Mouse (Mus musculus): ENCODE results near the gene Bfsp1. TPM values are rescaled to one million over a fixed set of nuclear protein-coding genes. Genes with fewer than 3 reads are reported as not detected.

Bfsp1 gene
- total RNA-seq (2017), result 0.19 to 1.3 TPM (median 1.1 TPM) in 3 replicates

GRCm38 (mm10) chr2:143862484-143863231 lies at the start of gene Bfsp1:
Gene Bfsp1 (minus strand): TSS chr2:143863173.
- ATAC-seq (replicated peaks; ENCODE audit: insufficient number of reproducible peaks, low FRiP score, low TSS enrichment, poor library complexity, severe bottlenecking), result no peak

- no peak for ATAC-seq (replicated peaks; ENCODE audit: insufficient number of reproducible peaks, low FRiP score, low TSS enrichment, poor library complexity, severe bottlenecking)
These were observed 49.2 kb upstream of the Bfsp1 start for GRCm38 (mm10) chr2:143912199-143912598.

- ATAC-seq (replicated peaks; ENCODE audit: insufficient number of reproducible peaks, low FRiP score, low TSS enrichment, poor library complexity, severe bottlenecking), result no peak
These were observed 46.3 kb upstream of the Bfsp1 start for GRCm38 (mm10) chr2:143909230-143909629.

- ATAC-seq (replicated peaks; ENCODE audit: insufficient number of reproducible peaks, low FRiP score, low TSS enrichment, poor library complexity, severe bottlenecking), result no peak
These were observed 41.9 kb upstream of the Bfsp1 start for GRCm38 (mm10) chr2:143904896-143905295.

- ATAC-seq (replicated peaks; ENCODE audit: insufficient number of reproducible peaks, low FRiP score, low TSS enrichment, poor library complexity, severe bottlenecking), result no peak; the same call in 1 of the 2 replicates
These were observed 40.5 kb upstream of the Bfsp1 start for GRCm38 (mm10) chr2:143903376-143904045.

GRCm38 (mm10) chr2:143900821-143901351 lies 37.9 kb upstream of the Bfsp1 start:
- no peak for ATAC-seq (replicated peaks; ENCODE audit: insufficient number of reproducible peaks, low FRiP score, low TSS enrichment, poor library complexity, severe bottlenecking)

GRCm38 (mm10) chr2:143899470-143900220 lies 36.7 kb upstream of the Bfsp1 start:
- ATAC-seq (replicated peaks; ENCODE audit: insufficient number of reproducible peaks, low FRiP score, low TSS enrichment, poor library complexity, severe bottlenecking), result no peak

- no peak for ATAC-seq (replicated peaks; ENCODE audit: insufficient number of reproducible peaks, low FRiP score, low TSS enrichment, poor library complexity, severe bottlenecking)
These were observed 28.5 kb upstream of the Bfsp1 start for GRCm38 (mm10) chr2:143891302-143892048.

- no peak for ATAC-seq (replicated peaks; ENCODE audit: insufficient number of reproducible peaks, low FRiP score, low TSS enrichment, poor library complexity, severe bottlenecking)
These were observed 27.0 kb upstream of the Bfsp1 start for GRCm38 (mm10) chr2:143889860-143890433.

GRCm38 (mm10) chr2:143889131-143889859 lies 26.3 kb upstream of the Bfsp1 start:
- ATAC-seq (replicated peaks; ENCODE audit: insufficient number of reproducible peaks, low FRiP score, low TSS enrichment, poor library complexity, severe bottlenecking), result 0 out of 2 replicates have a peak, but pooled peaks have one; percentile 43

- no peak for ATAC-seq (replicated peaks; ENCODE audit: insufficient number of reproducible peaks, low FRiP score, low TSS enrichment, poor library complexity, severe bottlenecking)
These were observed 19.8 kb upstream of the Bfsp1 start for GRCm38 (mm10) chr2:143882606-143883288.

GRCm38 (mm10) chr2:143882002-143882401 lies 19.0 kb upstream of the Bfsp1 start:
- no peak for ATAC-seq (replicated peaks; ENCODE audit: insufficient number of reproducible peaks, low FRiP score, low TSS enrichment, poor library complexity, severe bottlenecking)

- no peak for ATAC-seq (replicated peaks; ENCODE audit: insufficient number of reproducible peaks, low FRiP score, low TSS enrichment, poor library complexity, severe bottlenecking)
These were observed 16.3 kb upstream of the Bfsp1 start for GRCm38 (mm10) chr2:143879311-143879710.

GRCm38 (mm10) chr2:143876929-143877632 lies 14.1 kb upstream of the Bfsp1 start:
- 0 out of 2 replicates have a peak, but pooled peaks have one; percentile 53 for ATAC-seq (replicated peaks; ENCODE audit: insufficient number of reproducible peaks, low FRiP score, low TSS enrichment, poor library complexity, severe bottlenecking)

GRCm38 (mm10) chr2:143876026-143876425 lies 13.1 kb upstream of the Bfsp1 start:
- no peak for ATAC-seq (replicated peaks; ENCODE audit: insufficient number of reproducible peaks, low FRiP score, low TSS enrichment, poor library complexity, severe bottlenecking)

GRCm38 (mm10) chr2:143870936-143871688 lies 8.1 kb upstream of the Bfsp1 start:
- no peak for ATAC-seq (replicated peaks; ENCODE audit: insufficient number of reproducible peaks, low FRiP score, low TSS enrichment, poor library complexity, severe bottlenecking)
